Mouse (Mus musculus): ENCODE results near the gene Evpl. TPM values are rescaled to one million over a fixed set of nuclear protein-coding genes. Genes with fewer than 3 reads are reported as not detected.
"Not testable (repeated sequence)": the region's sequence is repeated elsewhere in the genome, so short reads cannot be mapped to it uniquely, and the experiment has no call there.

Evpl gene
- polyA plus RNA-seq (2015; fragmentation: Nextera tagmentation; extraction: Ambion mirVana) = 0.10 TPM in 2 replicates

DNA sequence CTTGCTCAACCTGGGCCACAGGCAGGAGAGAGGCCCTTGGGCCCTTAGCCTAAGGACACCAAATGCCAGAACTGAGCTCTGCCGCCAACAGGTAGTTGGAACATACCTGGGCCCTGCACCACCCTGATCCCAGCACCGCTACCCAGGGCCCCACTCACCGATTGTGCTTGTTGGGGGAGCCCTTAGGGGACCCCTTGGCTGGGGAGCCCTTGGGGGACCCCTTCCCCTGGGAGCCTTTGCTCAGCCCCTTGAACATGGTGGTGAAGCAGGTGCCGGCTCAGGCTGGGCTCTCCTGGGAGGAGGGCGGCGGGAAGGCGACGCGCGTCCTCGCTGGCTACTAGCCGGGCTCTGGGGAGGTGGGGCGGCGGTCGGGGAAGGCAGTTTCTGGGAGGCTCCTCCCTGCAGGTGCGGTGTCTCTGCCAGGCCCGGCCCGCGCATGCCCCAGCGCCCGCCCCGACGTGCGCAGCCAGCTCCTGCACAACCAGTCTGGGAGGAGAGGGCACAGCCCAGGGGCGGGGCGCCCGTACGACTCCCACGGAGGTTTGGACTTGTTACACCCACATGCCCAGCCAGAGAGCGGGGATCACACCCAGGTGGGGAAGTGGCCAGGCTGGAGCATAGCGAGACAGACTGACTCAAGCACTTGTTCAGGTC lies at the start of gene Evpl:
Evpl (minus strand) TSS at position 336 of the 654 bp plus-strand sequence.
- Histone ChIP-seq H3K27me3 (peaks cover 53% of the 10 kb centered on the region), H3K9ac (no peak within 1 kb of the TSS), H3K4me3 (replicated peaks) (peak within 1 kb of the TSS; percentile 25), H3K4me1 (replicated peaks) (peaks cover 24% of the 10 kb centered on the region), H3K9me3 (replicated peaks) (no peaks in the 10 kb centered on the region), H3K27ac (no peak within 1 kb of the TSS), H3K36me3 (no peaks in the 10 kb centered on the region), H3K4me2 (peak within 1 kb of the TSS; percentile 49)
- 22% methylated on average over 31 of the region's 31 CpGs for WGBS (ENCODE audit: insufficient replicate concordance)
- DNase-seq (peak; percentile 26), ATAC-seq (ENCODE audit: low read depth) (peak; percentile 66)

DNA sequence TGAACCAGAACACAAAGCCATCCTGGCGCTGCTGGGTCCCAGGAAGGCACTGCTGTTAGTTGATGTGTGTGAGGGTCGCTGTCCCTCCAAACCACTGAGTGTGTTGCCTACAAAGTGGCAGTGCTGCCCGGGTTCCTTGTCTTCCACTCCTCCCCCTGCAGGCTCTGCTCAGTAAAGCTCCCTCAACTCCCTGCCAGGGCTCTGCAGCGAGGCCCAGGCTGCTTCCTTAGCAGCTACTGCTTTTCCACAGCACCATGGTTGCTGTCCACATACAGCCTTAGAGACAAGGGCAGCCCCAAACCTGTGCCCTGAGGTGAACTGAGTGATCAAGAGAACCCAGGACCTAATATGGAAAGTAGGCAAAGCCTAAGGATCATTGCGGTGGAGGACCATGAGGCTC lies 49.5 kb upstream of the Evpl start:
- Histone ChIP-seq H3K4me3 (replicated peaks) (no peak overlapping the region), H3K9me3 (replicated peaks) (0 out of 2 replicates have a peak, but pooled peaks cover 4% of the 10 kb centered on the region), H3K36me3 (peaks cover 24% of the 10 kb centered on the region), H3K27ac (no peak overlapping the region), H3K4me2 (no peak overlapping the region), H3K4me1 (replicated peaks) (peaks cover 17% of the 10 kb centered on the region), H3K9ac (no peak overlapping the region), H3K27me3 (peaks cover 39% of the 10 kb centered on the region)
- DNase-seq = no peak
- 78% methylated on average over 5 of the region's 5 CpGs for WGBS (ENCODE audit: insufficient replicate concordance)
- no peak for ATAC-seq (ENCODE audit: low read depth)

DNA sequence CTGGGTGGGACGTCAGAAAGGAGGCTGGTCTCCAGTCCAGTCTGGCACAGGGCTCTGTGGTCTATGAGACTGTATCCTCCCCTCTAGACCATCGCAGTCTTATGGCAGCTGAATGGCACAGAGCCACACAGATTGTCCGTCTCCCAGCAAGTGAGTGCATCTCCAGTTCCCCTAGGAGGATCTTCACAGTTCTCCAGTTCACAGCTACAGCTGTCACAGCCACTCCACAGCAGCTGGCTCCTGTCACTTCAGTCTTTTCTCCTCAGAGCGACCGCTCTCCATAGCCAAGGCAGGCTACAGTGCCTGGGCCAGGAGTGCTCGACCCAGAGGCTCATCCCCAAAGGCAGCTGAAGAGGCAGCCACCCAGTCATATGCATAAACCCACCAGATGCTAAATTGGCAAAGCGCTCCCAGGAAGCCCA lies 47.9 kb upstream of the Evpl start:
- peaks cover 26% of the 10 kb centered on the region for H3K4me1 ChIP-seq (replicated peaks)
- H3K36me3 ChIP-seq = peaks cover 22% of the 10 kb centered on the region
- H3K27me3 ChIP-seq = peaks cover 54% of the 10 kb centered on the region
- no peak for ATAC-seq (ENCODE audit: low read depth)
- no peak for DNase-seq
- 63% methylated on average over 7 of the region's 7 CpGs for WGBS (ENCODE audit: insufficient replicate concordance)
- H3K9me3 ChIP-seq (replicated peaks) = 0 out of 2 replicates have a peak, but pooled peaks cover 4% of the 10 kb centered on the region
- no peak overlapping the region for H3K4me3 ChIP-seq (replicated peaks)
- no peak overlapping the region for H3K4me2 ChIP-seq
- H3K27ac ChIP-seq = no peak overlapping the region
- no peak overlapping the region for H3K9ac ChIP-seq

DNA sequence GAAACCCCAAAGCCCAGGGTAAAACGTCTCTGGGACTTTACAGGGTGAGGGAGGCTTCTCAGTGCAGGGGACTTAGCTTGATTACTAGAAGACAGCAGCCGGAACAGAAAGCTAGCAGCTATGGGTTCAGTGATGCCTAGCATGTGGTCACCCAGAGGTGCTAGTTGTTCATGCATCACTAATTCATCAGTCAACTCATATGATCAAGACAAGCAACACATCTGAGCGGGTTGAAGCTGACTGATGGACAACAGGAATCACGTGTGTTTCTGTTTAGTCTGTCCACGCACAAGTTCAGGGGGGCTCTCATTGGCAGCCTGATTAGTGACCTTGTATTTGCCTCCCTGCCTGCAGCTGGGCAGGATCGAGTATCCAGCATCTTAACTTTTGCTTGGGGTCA lies 46.1 kb upstream of the Evpl start:
- Histone ChIP-seq H3K4me1 (replicated peaks) (peaks cover 22% of the 10 kb centered on the region), H3K9ac (no peak overlapping the region), H3K4me2 (no peak overlapping the region), H3K27me3 (peaks cover 68% of the 10 kb centered on the region), H3K36me3 (peaks cover 10% of the 10 kb centered on the region), H3K4me3 (replicated peaks) (no peak overlapping the region), H3K27ac (no peak overlapping the region), H3K9me3 (replicated peaks) (0 out of 2 replicates have a peak, but pooled peaks cover 4% of the 10 kb centered on the region)
- ATAC-seq (ENCODE audit: low read depth) = no peak
- no peak for DNase-seq
- 46% methylated on average over 6 of the region's 6 CpGs for WGBS (ENCODE audit: insufficient replicate concordance)

DNA sequence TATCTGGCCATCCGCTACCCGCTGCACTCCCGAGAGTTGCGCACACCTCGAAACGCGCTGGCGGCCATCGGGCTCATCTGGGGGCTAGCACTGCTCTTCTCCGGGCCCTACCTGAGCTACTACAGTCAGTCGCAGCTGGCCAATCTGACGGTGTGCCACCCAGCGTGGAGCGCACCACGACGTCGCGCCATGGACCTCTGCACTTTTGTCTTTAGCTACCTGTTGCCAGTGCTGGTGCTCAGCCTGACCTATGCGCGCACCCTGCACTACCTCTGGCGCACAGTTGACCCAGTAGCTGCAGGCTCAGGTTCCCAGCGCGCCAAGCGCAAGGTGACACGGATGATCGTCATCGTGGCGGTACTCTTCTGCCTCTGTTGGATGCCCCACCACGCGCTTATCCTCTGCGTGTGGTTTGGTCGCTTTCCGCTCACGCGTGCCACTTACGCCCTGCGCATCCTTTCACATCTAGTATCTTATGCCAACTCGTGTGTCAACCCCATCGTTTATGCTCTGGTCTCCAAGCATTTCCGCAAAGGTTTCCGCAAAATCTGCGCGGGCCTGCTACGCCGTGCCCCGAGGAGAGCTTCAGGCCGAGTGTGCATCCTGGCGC lies 45.1 kb upstream of the Evpl start:
- Histone ChIP-seq H3K27me3 (peaks cover 69% of the 10 kb centered on the region), H3K4me3 (replicated peaks) (no peak overlapping the region), H3K4me1 (replicated peaks) (peaks cover 15% of the 10 kb centered on the region), H3K9me3 (replicated peaks) (0 out of 2 replicates have a peak, but pooled peaks cover 4% of the 10 kb centered on the region), H3K36me3 (no peaks in the 10 kb centered on the region), H3K9ac (no peak overlapping the region), H3K27ac (no peak overlapping the region), H3K4me2 (no peak overlapping the region)
- ATAC-seq (ENCODE audit: low read depth) = no peak
- 10% methylated on average over 48 of the region's 48 CpGs for WGBS (ENCODE audit: insufficient replicate concordance)
- DNase-seq = no peak

DNA sequence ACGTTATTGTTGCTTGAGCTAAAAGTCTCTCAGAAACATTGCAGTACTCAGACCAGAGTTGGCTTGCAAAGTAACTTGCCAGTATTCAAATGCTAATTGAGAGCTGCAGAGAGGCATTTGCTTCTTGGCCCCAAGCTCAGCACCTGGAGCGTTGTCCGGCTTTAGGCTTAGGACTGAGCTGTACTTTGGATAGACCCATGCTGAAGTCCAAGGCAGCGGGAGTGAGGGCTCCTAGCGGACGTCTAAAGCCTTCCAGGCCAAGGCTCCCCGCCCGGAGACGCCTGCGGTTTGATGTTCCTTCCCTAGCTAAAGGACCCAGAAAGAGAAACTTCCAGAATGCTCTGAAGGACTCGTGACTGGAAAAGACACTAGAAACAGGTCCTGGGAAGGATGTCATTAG lies 44.2 kb upstream of the Evpl start:
- Histone ChIP-seq H3K9ac (no peak overlapping the region), H3K27me3 (peaks cover 72% of the 10 kb centered on the region), H3K27ac (no peak overlapping the region), H3K9me3 (replicated peaks) (0 out of 2 replicates have a peak, but pooled peaks cover 4% of the 10 kb centered on the region), H3K36me3 (no peaks in the 10 kb centered on the region), H3K4me2 (no peak overlapping the region), H3K4me1 (replicated peaks) (peaks cover 9% of the 10 kb centered on the region), H3K4me3 (replicated peaks) (0 out of 2 replicates have a peak overlapping the region, but pooled peaks have one; percentile 38)
- 3% methylated on average over 11 of the region's 11 CpGs for WGBS (ENCODE audit: insufficient replicate concordance)
- no peak for DNase-seq
- ATAC-seq (ENCODE audit: low read depth) = no peak

DNA sequence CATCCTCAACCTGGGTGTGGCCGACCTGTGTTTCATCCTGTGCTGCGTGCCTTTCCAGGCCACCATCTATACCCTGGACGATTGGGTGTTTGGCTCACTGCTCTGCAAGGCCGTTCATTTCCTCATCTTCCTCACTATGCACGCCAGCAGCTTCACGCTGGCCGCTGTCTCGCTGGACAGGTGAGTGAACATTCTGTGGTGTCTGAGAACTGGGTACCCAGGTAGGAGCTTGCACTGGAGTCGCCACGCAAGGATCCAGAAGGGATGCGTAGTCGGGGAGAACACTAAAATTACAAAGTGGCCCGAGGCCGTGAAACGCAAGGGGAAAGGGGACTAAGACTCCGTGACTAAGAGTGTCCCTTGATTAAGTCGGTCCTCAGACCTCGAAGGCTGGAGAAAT lies 43.8 kb upstream of the Evpl start:
- Histone ChIP-seq H3K4me3 (replicated peaks) (peak overlapping the region; percentile 38), H3K9me3 (replicated peaks) (0 out of 2 replicates have a peak, but pooled peaks cover 4% of the 10 kb centered on the region), H3K27me3 (peaks cover 72% of the 10 kb centered on the region), H3K4me1 (replicated peaks) (peaks cover 9% of the 10 kb centered on the region), H3K36me3 (no peaks in the 10 kb centered on the region), H3K9ac (no peak overlapping the region), H3K27ac (no peak overlapping the region), H3K4me2 (peak overlapping the region; percentile 43)
- no peak for ATAC-seq (ENCODE audit: low read depth)
- WGBS (ENCODE audit: insufficient replicate concordance) = 3% methylated on average over 18 of the region's 18 CpGs
- no peak for DNase-seq

DNA sequence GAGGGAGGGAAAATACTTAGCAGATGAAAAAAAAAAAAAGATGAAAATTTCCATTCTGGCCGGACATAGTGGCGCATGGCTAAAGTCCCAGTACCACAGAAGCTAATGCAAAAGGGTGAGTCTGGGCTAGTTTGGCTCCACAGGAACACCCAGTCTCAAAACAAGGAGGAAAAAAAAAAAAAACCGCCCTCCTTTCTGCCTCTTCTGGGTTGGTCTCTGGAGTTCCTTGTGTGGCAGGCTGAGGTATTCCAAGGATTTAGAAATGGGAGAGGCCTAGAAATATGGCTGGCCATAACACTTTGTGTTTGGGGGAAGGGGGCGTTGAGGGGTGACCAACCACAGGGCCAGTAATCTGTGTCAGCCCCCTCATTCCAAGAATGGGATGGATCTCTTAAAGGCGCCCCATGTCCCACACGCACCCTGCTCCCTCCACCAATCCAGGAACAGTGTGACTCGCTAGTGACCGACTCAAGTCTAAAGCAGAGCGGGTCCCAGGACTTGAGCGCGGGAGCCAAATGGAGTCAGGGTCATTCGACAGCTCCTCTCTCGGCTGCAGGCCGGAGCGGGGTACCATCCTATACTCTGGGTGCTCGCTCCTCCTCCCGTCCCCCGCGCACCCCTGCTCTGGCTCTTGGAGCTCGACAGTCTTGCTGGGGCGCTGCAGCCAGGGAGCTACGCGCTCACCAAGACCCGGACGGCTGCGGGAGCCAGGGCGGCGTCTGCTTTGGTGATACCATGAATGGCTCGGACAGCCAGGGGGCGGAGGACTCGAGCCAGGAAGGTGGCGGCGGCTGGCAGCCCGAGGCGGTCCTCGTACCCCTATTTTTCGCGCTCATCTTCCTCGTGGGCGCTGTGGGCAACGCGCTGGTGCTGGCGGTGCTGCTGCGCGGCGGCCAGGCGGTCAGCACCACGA lies 43.1 kb upstream of the Evpl start, which contains the start of gene Galr2:
Galr2 (plus strand) TSS at position 189 of the 913 bp plus-strand sequence.
- Histone ChIP-seq H3K4me3 (replicated peaks) (peak within 1 kb of the TSS; percentile 38), H3K9ac (no peak within 1 kb of the TSS), H3K27ac (no peak within 1 kb of the TSS), H3K4me1 (replicated peaks) (peaks cover 9% of the 10 kb centered on the region), H3K27me3 (peaks cover 70% of the 10 kb centered on the region), H3K36me3 (no peaks in the 10 kb centered on the region), H3K9me3 (replicated peaks) (0 out of 2 replicates have a peak, but pooled peaks cover 4% of the 10 kb centered on the region), H3K4me2 (peak within 1 kb of the TSS; percentile 43)
- DNase-seq (no peak), ATAC-seq (ENCODE audit: low read depth) (no peak)
- WGBS (ENCODE audit: insufficient replicate concordance) = 8% methylated on average over 48 of the region's 48 CpGs

DNA sequence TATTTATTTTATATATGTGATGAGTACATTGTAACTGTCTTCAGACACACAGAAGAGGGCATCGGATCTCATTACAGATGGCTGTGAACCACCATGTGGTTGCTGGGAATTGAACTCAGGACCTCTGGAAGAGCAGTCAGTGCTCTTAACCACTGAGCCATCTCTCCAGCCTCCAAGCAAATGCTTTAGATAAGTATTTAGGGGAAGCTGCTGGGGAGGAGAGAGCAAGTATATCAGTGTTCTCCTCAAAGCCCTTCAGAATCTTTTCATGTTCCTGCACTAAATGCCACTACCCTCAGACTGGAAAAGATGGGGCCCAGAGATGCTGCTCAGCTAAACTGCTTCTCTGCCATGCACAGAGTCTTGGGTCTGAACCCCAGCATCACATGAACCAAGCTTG lies 39.3 kb upstream of the Evpl start:
- not testable (repeated sequence) for H3K36me3 ChIP-seq; DNase-seq; H3K27ac ChIP-seq; H3K9ac ChIP-seq; ATAC-seq (ENCODE audit: low read depth); H3K4me3 ChIP-seq (replicated peaks); H3K4me2 ChIP-seq; H3K9me3 ChIP-seq (replicated peaks)
- peaks cover 32% of the 10 kb centered on the region for H3K27me3 ChIP-seq
- H3K4me1 ChIP-seq (replicated peaks) = peaks cover 27% of the 10 kb centered on the region
- WGBS (ENCODE audit: insufficient replicate concordance) = 68% methylated on average over 1 of the region's 1 CpGs

DNA sequence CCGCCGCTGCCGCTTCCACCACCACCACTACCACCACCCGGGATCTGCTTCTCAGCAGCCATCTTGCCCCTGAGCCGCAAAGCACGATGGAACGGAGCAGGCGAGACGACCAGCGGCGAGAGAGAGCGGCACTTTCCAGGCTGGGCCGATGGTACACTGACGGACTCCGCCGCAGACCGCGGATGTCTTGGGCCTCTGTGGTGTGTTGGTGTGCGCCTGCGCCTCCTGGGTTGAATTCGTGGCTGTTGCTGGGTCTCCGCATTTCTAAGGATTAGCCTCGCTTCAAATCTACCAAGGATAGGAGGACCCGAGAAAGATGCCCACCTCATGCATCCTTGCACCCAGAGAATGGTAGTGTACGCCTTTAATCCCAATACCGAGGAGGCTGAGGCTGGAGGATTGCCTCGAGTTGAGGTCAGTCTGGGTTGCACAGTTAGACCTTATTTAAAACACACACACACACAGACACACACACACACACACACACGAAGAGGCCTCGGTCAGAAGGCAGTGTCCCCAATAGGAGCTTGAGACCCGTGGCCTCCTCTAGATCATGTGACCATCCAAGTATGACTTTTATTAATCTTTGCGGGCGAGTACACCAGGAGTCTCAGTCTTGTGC lies 36.3 kb upstream of the Evpl start, which contains the start of gene Srp68:
Srp68 (minus strand) TSS at position 173 of the 622 bp plus-strand sequence.
- DNase-seq (peak; percentile 84), ATAC-seq (ENCODE audit: low read depth) (peak; percentile 94)
- Histone ChIP-seq H3K4me3 (replicated peaks) (peak within 1 kb of the TSS; percentile 93), H3K9me3 (replicated peaks) (no peaks in the 10 kb centered on the region), H3K27me3 (peaks cover 5% of the 10 kb centered on the region), H3K36me3 (peaks cover 30% of the 10 kb centered on the region), H3K4me1 (replicated peaks) (peaks cover 46% of the 10 kb centered on the region), H3K9ac (peak within 1 kb of the TSS; percentile 93), H3K4me2 (peak within 1 kb of the TSS; percentile 82), H3K27ac (peak within 1 kb of the TSS; percentile 76)
- WGBS (ENCODE audit: insufficient replicate concordance) = 2% methylated on average over 32 of the region's 32 CpGs
